Mouse (Mus musculus): ENCODE data around the gene Zfp385a.

The Zfp385a gene

GRCm38 (mm10) chr15:103339961-103340337 is at the start of gene Zfp385a:
Zfp385a (minus strand) TSS chr15:103340093.
- DNase-seq (ENCODE audit: inconsistent age in 2 of 2, low spot score in 1 of 2), result peak; percentile 63 to 89

- peak; percentile 20 to 71 for DNase-seq (ENCODE audit: inconsistent age in 2 of 2, low spot score in 1 of 2)
These were observed 48.8 kb upstream of the Zfp385a start for GRCm38 (mm10) chr15:103388556-103389145.

DNA sequence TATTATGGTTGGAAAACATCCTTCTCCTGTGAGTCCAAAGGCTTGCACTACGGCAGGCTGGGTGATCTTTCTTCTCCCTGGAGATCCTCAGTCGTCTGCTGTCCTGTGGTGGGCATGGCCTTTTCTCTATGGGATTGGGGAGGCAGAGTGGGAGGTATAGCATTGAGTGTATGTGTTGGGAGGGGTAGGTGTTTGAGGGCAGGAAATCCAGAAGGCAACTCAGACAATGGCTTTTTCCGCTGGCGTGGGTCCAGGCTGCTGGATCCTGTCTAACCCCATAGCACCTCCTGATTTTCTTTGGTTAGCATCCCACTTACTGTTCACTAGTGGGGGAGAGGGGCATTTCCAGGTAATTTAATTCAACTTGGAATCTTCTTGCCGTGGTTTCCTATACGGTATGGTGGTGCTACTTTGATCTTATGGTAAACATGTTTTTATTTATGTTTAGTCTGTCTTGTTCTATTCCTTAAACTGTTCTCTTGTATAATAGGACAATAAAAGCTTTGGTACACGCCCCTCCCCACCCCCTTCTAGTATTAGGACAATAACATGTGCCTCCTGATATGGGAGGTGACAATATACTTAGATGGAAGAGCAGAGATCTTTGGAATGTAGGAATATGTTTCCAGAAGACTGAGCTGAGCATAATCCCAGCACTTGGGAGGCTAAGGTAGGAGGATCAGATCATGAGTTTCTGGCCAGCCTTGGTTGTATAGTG is 44.0 kb upstream of the Zfp385a start:
- DNase-seq (ENCODE audit: inconsistent age in 2 of 2, low spot score in 1 of 2), result peak; percentile 62 to 73

- peak; percentile 71 to 83 for DNase-seq (ENCODE audit: inconsistent age in 2 of 2, low spot score in 1 of 2)
These were observed 43.0 kb upstream of the Zfp385a start for GRCm38 (mm10) chr15:103382795-103383406.

DNA sequence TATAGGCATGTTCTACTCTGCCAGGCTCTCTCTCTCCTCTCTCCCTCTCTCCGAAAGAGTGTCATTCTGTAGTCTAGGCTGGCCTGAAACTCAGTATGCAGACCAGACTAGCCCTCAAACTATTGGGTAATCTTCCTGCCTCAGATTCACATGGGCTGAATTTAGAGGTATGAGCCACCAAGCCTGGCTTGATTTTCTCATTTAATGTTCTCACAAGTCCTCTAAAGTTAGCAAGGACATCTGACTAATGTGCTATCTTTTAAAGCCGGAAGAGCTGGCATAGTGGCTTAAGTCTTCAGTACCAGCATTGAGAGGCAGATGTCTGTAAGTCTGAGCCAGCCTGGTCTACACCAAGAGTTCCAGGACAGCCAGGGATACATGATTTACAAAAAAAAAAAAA is 42.2 kb upstream of the Zfp385a start:
- peak; percentile 18 to 72 for DNase-seq (ENCODE audit: inconsistent age in 2 of 2, low spot score in 1 of 2)

DNA sequence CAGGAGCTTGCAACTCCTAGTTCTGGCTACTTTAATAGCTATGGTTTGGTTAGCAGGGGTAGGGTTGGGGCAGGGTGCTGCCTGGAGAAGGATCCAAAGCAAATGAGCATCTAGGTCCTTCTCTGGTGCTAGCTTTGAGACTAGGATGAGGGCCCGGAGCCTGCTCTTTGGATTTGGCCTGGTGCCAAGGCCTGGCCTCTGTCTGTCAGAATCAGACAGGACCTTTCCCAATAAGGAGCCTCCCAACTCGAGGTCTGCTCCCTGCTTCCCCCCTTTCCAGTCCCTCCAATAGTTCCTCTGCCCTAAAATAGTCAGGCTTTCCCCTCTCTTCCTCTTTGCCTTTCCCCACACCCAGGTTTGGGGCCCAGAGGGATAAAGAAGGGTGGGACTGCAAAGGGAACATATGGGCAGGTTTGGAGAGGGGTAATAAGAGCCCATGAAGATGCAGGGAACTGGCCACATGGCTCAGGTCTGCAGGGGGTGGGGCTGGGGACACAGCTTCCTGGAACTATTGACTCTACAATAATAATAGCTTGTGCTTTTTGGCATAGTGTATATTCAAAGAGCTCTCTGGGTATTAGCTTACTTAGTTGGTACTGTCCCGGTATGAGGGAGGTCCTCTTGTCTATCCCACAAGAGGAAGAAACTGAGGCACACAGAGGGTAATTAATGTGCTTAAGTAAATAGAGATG is 38.9 kb upstream of the Zfp385a start:
- DNase-seq (ENCODE audit: inconsistent age in 2 of 2, low spot score in 1 of 2), result peak in 1 of 2 experiments; percentile 57

DNA sequence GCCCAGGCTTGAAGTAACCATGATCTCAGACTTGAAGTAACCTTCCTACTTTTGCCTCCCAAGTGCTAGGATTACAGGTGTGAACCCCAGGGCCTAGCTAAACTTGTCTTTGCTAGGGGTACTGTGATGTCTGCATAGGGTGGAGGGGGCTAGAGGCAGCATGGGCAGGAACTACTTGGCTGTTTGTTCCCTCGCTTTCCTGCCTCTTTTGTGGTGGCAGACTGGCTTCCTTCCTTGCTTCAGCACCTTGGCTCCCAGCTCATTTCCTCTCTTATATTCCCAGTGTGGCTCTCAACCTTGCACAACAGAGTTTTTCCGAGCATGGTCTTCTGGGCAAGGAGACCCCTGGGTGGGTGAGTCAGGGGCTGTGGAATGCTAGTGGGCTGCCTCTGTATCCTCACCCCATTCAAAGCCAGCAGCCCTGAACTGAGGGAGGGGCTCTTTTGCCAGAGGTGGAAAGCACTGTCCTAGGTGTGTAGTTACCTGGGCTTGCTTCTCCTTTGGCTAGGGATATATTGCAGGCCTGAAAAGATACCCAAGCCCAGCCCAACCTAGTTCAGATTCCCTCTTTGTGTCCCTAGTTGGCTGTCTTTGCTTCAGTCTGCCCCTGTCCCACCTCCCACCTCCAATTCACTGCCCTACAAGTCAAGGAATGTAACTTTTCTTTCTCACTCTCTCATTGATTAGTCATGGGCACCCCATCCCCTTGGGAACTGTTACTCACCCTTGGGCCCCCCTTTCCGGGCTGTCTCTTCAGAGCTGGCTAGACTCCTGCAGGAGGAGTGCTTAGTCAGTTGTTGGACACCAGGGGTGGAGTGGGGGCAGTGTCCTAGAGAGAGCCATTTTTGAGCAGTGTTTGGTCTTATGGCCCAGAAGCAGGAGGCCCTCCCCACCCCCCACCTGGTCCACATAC is 38.1 kb upstream of the Zfp385a start:
- DNase-seq (ENCODE audit: inconsistent age in 2 of 2, low spot score in 1 of 2), result peak; percentile 35 to 39

DNA sequence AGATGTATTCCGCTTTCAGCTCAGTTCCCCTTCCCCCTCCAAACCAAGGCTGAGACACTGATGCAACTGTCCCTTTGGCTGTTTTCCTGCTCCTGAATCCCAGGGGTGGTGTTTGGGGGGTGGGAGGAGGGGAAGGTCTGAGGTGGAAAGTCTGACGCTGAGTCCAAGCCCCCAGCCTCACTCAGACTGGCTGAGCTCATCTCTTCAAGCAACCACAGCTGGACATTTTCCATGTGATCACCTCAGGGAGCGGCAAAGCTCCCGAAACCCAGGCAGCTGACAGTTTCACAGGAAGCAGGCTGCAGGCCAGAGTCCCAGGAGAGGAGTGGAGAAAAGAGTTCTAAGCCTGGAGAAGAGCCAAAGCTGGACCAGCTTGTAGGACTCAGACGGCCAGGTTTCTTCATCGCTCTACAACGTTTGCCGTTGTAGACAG is 37.0 kb upstream of the Zfp385a start:
- DNase-seq (ENCODE audit: inconsistent age in 2 of 2, low spot score in 1 of 2), result peak in 1 of 2 experiments; percentile 63

DNA sequence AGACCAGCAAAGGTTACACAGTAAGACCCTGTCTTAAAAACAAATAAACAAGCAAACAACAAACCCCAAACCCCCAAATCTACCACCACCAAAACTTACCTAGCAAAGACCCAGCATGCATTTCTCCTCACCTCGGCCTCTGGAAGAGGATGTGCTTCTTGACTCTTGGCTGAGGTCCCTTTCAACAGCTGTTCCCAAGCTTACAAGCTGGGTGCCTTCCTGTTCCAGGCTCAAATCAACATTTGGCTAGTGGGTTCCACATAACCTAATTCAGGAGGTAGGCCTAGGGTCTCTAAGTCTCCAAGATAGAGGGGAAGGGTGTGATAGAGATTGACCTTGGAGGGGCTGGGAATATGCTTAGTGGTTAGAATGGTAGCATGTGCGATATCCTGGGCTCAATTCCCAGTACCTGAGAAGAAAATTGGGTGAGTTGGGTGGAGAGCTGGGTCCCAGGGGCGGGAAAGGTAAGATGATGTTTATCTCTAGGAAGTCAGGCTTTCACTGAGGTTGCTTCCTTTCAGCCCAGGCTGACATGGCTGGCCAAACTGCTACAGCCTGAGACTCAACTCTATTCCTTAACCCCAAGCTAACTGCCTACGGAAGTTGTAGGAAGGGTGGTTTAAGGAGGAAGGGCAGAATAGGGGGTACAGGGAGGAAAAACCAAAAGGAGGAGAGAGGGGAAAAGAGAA is 35.4 kb upstream of the Zfp385a start:
- DNase-seq (ENCODE audit: inconsistent age in 2 of 2, low spot score in 1 of 2), result no peak

DNA sequence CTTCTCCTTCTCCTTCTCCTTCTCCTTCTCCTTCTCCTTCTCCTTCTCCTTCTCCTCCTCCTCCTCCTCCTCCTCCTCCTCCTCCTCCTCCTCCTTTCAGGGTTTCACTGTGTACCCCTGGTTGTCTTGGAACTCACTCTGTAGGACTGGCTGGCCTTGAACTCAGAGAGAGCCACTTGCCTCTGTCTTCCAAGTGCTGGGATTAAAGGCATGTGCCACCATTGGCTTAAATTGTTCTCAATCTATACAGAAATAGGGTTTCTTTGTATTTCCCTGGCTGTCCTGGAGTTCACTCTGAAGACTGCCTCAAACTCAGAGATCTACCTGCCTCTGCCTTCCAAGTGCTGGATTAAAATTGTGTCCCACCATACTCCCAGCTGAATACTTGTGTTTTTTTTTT is 32.6 kb upstream of the Zfp385a start:
- DNase-seq (ENCODE audit: inconsistent age in 2 of 2, low spot score in 1 of 2), result no peak

DNA sequence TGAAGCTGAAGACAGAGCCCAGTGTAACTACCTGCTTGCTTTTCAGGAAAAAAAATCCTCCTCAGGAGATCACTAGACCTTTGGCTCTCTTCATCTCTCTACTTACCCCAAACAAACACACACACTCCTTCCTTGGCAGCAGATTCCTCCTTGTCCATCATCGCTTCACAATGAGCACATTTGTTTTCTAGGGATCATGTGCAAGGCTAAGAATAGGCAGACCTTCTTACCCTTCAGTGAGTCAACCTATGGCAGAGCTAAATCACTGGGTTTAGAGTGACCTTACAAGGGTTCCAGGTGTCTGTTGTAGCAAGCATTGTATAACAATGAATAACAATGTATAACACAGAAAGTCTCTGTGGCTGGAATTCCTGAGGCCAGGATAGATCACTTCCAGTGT is 31.8 kb upstream of the Zfp385a start:
- DNase-seq (ENCODE audit: inconsistent age in 2 of 2, low spot score in 1 of 2), result no peak

DNA sequence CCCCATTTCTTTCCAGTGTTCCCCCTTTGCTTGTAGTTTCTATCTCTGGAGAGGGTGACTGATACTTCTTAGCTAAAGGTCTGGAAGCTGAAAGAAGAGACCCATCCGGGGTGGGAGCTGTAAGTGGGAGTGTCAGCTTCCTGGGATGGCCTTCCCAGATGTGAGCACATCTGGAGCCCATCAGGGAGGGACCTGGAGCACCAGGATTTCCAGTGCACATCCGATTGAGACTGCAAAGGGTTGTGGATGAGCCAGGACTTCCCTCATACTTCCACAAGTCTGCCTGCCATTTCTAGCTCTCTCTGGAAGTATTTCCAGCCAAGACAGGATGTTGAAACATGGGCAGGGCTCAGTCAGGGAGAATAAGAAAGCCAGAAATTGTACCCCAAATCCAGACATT is 31.3 kb upstream of the Zfp385a start:
- DNase-seq (ENCODE audit: inconsistent age in 2 of 2, low spot score in 1 of 2), result peak in 1 of 2 experiments; percentile 30

- DNase-seq (ENCODE audit: inconsistent age in 2 of 2, low spot score in 1 of 2), result peak in 1 of 2 experiments; percentile 31
These were observed 30.6 kb upstream of the Zfp385a start for GRCm38 (mm10) chr15:103370462-103370861.

GRCm38 (mm10) chr15:103369123-103369522 is 29.2 kb upstream of the Zfp385a start:
- peak in 1 of 2 experiments; percentile 18 for DNase-seq (ENCODE audit: inconsistent age in 2 of 2, low spot score in 1 of 2)

DNA sequence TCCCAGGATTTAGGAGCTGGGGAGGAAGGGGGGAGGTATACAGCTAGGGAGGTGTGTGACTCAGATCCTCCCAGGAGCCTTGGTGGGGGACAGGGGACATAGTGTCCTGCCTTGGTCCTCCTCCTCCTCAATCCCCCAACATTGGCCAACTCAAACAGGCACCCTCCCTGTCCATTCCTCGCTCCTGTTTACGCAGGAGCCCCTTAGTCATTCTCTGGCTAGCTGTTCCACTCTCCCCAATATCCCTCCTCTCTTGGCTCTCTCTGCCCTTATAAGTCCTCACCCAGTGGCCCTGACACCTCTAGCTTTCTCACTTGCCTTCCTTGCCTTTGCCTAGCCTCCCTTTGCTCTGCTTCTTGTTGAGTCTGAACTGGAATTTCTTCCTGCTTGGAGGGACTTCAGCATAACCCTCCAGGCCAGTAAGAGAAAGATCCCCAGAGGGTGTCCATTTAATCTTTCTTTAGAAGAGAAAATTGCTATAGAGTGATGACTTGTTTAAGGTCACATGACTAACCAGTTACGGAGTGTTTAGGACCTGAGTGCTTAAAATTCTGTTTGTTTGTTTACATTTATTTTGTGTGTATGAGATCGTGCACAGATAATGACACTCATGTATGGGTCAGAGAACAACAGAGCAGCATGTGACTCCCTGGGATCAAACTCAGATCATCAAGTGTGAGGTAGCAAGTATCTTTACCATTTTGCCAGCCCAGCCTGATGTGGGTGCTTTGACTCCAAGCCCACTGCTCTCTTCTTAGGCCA is 28.5 kb upstream of the Zfp385a start:
- DNase-seq (ENCODE audit: inconsistent age in 2 of 2, low spot score in 1 of 2), result peak in 1 of 2 experiments; percentile 17

DNA sequence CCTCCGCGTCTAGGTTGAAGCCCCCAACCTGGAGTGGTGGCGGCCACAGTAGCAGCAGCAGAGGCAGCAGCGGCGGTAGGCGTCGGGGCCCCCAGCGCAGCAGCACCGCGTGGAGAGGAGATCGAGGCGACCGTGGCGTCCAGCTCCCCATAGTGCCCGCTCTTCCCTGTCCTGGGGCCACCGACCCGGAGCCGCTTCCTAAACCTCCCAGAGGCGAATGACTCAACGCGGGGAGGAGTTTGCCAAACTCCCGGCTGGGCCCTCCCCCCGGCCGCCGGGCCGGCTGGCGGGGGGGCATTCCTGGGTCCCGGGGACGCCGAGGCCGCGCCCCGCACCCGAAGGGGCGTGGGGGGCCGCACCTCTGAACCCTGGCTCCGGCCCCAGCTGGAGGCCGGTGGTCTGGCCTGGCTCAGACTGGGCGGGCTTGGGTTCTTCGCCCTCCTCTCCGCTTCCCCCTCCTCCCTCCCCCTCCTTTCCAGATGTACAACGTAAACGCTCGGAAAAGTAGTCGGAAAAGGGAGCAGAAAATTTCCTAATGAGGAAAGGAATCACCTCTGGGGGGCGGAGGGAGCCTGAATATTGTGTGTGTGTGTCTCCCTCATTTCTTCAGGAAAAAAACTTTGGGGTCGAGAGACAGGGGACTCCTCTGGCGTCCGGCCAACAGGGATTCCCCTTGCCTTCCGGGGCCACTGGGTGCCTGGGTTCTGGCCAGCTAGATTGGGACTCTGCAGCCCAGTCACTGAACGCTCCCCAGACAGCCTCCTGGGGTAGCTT is 26.7 kb upstream of the Zfp385a start, which contains the start of gene Itga5:
Itga5 (minus strand) TSS at position 388 of the 774 bp plus-strand sequence.
- DNase-seq (ENCODE audit: inconsistent age in 2 of 2, low spot score in 1 of 2), result peak; percentile 91 to 97

DNA sequence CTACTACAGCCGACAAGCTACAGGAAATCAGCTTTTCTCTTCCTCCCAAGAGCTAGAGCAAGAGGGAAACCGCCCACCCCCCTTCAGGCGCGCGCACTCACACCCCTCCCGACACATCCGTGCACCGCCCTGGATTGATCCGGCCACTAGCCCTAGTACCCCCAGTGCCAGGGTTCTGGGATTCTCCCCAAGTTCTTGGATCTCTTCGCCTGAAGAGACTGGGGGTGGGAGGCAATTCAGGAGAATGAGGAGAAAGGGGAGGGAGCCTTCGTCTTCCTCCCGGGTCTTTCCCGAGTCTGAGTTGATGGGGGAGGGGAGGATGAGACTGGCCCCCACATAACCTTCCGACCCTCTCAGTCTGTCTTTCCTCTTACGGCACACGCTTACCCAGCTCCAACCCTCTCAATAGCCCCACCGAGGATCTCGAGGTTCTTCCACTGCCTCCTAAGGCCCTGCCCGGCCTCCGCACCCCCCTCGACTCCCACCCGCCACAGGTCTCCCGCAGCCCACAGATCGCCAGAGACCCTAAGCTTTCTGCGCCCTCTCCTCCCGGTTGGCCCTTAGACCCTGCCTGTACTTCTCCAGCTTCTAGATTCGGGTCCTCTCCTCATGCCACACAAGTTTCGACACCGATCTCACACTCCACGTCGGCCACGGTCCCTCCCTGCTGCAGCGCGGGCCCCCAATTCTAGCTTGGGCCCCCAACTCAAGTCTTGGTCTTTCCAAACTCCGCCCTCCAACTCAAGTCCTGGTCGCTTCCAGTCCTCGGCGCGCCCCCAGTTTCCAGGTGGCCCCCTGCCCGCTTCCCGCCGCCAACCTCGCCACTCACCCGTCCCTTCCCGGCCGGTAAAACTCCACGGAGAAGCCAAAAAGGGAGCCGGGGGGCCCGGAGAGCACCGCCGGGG is 25.8 kb upstream of the Zfp385a start:
- peak; percentile 58 to 84 for DNase-seq (ENCODE audit: inconsistent age in 2 of 2, low spot score in 1 of 2)
